Mouse (Mus musculus): ENCODE measurements around the gene Nyap1.
"Not testable (repeated sequence)": the region's sequence is repeated elsewhere in the genome, so short reads cannot be mapped to it uniquely, and the experiment has no call there.

Gene Nyap1

DNA sequence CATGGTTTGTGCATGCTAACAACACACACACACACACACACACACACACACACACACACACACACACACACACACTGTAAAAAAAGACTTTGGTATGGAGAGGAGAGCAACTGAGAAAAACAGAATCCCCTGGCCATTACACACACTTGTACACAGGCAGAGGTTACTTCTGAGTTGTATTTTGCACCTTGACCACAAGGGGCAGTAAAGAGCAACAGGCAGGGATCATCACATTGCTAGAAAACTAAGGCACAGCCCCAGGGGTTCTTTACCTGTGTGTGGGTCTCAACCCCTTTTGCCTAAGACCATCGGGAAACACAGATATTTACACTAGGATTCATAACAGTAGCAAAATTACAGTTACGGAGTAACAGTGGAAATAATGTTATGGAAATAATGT, 29.3 kb upstream of the Nyap1 start:
- peak in 1 of 2 experiments; percentile 60 for DNase-seq (ENCODE audit: low read depth in 2 of 2, low spot score in 2 of 2)

DNA sequence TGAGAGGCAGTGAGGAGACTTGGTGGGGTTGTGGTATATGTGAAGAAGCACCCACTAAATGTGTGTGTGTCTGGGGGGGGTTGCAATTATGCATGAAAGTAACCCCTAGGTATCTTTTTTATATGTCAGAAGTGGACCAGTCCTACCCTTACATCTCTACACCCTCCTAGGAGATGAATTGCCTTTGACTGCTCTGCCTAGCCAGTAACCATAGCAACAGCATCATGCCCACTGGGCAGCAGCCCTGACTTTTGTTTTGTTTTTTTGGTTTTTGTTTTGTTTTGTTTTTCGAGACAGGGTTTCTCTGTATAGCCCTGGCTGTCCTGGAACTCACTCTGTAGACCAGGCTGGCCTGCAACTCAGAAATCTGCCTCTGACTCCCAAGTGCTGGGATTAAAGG, 27.1 kb upstream of the Nyap1 start:
- no peak for DNase-seq (ENCODE audit: low read depth in 2 of 2, low spot score in 2 of 2)

DNA sequence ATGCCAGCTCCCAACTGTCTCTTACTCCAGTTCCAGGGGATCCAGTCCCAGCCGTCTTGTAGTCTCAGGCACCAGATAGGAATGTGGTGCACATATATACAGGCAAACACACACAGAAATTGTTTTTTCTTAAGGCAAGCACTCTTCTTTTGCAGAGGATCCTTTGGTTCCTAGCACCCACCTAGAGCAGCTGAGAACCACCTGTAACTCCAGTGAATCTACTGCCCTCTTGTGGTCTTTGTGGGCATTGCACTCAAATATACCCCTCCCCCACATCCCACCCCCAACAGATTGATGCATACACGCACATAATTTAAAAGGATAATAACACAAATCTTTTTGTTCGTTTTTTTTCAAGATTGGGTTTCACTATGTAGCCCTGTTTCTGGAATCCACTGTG, 24.9 kb upstream of the Nyap1 start:
- DNase-seq (ENCODE audit: low read depth in 2 of 2, low spot score in 2 of 2) = peak in 1 of 2 experiments; percentile 46

DNA sequence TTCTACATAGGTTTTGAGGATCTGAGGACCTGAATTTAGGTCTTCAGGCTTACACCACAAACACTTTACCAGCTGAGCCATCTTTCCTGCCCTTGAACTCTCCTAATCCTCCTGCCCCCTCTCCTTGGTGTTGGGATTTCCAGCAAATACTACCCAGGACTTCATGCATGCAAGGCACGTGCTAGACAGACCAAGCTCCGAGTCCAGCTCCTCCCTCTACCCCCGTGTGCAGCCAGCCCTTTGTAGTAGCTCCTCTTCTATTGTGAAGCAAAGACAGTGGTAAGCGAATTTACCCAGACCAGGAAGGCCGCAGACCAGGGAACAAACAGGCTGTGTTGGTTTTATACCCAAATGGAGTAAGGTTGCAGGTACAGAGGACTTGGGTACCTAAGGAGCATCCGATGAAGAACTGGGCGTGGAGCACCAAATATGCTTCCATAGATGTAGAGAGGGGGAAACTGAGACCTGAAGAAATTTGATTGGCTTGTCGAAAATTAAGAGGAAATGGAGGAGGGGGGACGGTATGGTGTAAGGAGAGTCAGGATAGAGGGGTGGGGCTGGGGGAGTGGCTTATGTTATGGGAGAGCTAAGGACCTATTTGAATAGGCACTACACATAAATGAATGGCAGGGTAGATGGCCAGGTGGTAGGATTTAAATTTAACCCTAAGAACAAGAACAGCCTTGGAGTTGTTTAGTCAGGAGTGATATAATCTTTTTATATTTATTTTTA, 23.4 kb upstream of the Nyap1 start:
- no peak for DNase-seq (ENCODE audit: low read depth in 2 of 2, low spot score in 2 of 2)

DNA sequence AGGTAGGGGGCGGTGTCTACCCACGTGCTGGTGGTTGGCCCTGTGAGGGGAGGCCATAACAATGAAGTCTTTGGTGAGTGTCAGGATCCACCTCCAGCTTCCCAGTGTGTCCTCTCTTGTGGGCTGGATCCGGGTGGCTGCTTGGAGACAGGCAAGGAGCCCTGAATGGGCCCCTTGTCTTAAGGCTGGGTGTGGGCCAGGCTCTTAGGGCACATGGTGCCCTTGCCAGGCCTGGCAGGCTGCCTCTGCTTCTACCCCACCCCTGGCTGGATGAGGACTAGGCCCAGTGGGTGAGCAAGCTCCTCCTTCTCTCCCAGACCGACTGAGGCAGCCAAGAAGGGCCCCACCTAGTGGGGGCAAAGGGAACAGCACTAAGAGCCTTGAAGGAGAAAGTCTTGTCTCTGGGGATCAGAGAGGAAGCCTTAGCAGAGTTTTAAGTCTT, 18.6 kb upstream of the Nyap1 start:
- peak; percentile 69 to 80 for DNase-seq (ENCODE audit: low read depth in 2 of 2, low spot score in 2 of 2)

DNA sequence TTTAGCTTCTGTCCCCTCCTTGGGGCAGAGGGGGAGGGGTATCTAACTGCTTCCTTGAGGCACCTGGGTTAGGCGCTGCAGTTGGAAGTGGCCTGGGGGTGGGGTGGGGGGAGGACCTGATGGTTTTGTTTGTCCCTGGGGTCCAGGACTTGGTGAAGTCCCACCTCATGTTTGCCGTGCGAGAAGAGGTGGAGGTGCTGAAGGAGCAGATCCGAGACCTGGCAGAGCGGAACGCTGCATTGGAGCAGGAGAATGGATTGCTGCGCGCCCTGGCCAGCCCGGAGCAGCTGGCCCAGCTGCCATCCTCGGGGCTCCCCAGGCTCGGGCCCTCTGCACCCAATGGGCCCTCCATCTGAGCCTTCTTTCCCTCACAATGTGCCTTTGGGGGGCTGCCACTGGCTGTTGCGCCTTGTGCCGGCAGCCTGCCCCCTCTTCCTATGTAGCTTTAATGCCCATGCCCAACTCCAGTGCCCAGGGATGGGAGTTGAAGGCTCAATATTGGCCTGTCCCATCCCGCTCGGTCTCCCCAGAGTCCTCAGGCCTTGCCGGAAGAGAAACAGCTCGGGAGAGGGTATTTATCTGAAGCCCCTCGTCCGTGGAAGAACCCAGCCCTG, 17.6 kb upstream of the Nyap1 start:
- DNase-seq (ENCODE audit: low read depth in 2 of 2, low spot score in 2 of 2) = no peak

DNA sequence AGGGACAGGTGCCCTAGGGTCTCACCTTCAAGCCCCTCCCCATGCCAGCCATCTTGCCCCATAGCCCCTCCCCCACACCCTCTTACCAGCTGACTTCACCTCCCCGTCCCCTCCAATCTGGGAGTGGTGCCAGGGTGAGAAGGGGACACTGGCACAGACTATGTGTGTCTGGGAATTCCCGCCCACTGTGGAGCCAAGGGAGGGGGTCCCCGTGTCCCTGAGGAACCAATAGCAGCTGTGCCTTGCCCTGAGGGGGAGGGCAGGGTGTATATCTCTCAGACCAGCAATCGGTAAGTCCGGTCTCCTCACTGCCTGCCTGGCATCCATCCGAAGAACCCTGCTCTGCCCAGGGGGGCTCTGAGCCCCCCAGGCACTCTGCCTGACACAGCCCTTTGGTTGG, 16.5 kb upstream of the Nyap1 start:
- DNase-seq (ENCODE audit: low read depth in 2 of 2, low spot score in 2 of 2) = no peak

DNA sequence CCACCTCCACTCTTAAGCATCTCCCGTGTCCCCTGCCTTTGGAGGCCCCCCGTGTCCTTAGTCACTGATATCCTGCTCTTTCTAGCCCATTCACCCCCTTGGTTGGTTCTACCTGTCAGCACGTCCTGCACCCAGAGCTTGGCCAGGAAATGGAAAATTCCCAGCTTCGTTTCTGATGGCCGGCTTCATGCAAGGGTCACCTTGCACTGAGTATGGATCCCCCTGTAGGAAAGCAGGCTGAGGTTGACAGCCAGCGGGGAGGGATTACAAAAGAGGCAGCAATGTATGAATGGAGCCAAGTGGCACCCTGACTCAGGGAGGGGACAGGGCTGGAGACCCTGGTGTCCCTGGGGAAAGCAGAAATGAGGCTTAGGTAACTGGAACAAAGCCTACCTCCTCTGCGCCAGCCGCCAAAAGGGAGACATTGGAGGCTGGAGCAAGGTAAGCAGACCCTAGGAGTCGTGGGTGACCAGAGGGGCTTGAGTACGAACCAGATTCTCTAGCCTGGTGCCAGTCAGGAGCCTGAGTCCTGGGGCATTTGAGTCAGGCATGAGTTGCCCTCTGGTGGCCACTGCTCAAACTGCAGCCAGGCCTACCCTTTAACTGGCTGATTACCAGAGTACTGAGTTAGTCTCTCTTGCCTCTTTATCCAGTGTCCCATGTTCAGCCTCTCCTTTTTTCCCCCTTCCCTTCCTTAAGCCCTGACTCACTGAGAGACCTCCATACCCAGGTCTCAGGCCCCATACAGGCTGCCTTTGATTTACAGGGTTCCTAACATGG, 15.7 kb upstream of the Nyap1 start:
- DNase-seq (ENCODE audit: low read depth in 2 of 2, low spot score in 2 of 2) = peak; percentile 81 to 88

DNA sequence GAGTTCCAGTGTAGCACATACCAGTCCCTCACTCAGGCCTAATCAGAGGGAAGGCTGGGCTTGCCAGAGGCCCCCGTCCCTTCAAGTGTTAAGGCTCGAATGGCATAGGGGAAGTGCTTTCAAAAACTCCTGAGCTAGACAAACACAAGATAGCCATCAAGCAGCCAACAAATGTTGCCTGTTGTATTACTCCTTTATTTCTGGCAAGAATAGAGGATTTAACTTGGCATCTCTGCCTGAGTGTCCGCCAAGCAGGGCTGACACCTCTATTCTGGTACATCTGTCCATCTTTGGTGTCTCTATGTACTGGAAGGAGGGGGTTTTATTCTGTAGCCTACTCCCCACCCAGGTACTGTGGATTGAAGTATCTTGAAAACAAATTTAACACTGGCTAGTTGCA, 14.7 kb upstream of the Nyap1 start:
- DNase-seq (ENCODE audit: low read depth in 2 of 2, low spot score in 2 of 2) = no peak

DNA sequence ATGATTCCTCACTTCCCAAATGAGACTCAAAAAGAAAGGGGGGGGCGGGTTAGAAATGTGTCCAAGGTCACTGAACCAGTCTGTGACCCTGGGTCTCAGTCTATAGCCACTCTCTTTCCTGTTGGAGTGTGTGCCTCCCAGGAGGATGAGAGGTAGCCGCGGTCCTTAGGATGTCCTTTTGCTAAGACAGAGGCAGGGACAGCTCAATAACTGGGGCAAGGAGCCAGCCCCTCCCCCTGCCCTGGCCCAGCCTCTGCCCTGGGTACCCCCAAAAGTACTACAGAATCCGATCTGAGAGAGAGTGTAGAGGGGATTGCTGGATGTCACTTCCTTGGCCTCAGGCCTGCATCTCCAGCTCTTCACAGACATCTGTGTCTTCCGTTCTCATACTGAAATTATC, 14.0 kb upstream of the Nyap1 start:
- DNase-seq (ENCODE audit: low read depth in 2 of 2, low spot score in 2 of 2) = no peak

DNA sequence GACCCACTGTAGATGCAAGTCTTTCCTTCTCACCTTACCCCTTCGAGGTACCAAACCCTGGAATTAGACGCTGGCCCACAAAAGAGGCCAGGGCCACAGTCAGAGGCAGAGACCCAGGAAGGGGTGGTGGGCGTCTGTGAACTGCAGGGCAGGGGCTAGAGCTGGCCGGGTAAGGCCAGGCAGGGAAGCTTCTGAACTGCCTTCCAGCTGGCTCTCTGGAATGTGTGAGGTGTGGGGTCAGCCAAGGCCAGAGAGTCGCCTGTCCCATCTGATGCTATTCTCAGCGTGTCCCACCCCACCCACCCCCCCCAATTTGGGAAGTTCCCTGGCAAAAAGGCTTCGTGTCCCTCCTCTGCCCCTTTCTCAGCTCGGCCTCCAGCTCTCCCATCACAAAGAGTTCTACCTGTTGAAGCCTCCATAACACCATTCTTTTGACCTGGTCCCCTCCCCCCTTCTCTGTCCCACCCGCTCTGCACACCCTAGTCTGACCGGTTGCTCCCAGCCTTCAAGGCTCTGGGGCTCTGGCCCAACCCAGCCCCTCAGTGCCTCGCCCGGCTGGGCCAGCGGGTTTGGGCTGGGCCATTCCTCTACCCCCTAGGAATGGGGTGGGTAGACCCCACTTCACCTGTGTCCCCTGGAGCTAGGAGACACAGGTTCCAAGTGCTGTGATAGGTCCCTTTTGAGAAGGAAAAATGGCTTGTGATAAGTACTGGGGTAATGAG, 11.9 kb upstream of the Nyap1 start:
- DNase-seq (ENCODE audit: low read depth in 2 of 2, low spot score in 2 of 2) = no peak

DNA sequence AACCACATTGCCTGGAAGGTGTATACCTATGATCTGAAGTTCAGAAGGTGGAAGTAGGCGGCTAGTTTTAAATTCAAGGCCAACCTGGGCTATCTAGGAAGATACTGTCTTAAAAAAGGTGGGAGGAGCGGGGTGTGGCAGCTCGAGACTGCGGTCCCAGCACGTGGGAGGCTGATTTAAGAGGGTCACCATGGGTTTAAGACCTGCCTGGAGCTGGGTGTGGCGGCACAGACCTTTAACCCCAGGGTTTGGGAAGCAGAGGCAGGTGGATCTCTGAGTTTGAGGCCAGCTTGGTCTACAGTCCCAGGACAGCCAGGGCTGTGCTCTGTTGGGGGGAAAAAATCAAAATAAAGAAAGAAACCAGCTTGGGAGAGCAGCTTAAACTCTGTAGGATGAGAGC, 10.6 kb upstream of the Nyap1 start:
- no peak for DNase-seq (ENCODE audit: low read depth in 2 of 2, low spot score in 2 of 2)

DNA sequence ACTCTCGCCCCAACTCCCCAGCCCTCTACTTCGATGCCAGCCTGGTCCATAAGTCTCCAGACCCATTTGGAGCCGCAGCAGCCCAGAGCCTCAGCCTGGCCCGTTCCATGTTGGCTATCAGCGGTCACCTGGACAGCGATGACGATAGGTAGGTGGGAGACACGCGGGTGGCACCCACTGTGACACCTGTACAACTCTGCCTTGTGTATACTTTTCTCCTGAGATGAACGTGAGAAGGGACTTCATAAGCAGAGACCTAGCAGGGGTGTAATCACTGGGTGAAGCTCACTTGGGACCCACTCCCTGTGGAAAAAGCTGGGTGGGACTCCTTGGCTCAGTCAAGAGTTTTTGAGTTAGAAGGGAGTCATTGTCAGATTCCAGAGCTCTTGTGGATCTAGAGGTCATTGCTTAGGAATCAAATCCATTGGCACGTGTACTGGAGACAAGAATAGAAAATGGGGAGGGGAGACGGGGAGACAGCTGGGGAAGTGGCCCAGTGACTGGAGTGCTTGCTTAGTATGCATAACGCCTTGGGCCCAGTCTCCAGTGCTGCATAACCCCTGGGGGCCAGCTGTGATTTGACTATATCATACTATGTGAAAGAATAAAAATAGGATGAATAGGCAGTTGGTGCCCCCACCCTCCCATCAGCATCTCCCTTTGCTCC, 9.9 kb upstream of the Nyap1 start:
- no peak for DNase-seq (ENCODE audit: low read depth in 2 of 2, low spot score in 2 of 2)

DNA sequence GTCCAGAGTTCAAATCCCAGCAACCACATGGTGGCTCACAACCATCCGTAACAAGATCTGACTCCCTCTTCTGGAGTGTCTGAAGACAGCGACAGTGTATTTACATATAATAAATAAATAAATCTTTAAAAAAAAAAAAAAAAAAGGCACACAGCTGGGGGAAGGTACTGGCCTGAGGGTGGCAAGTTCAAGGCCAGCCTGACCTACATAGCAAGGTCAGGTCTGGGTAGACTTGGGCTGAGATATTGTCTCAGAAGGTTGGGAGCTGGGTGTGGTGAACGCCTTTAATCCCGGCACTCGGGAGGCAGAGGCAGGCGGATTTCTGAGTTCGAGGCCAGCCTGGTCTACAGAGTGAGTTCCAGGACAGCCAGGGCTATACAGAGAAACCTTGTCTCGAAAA, 8.8 kb upstream of the Nyap1 start:
- not testable (repeated sequence) for DNase-seq (ENCODE audit: low read depth in 2 of 2, low spot score in 2 of 2)

DNA sequence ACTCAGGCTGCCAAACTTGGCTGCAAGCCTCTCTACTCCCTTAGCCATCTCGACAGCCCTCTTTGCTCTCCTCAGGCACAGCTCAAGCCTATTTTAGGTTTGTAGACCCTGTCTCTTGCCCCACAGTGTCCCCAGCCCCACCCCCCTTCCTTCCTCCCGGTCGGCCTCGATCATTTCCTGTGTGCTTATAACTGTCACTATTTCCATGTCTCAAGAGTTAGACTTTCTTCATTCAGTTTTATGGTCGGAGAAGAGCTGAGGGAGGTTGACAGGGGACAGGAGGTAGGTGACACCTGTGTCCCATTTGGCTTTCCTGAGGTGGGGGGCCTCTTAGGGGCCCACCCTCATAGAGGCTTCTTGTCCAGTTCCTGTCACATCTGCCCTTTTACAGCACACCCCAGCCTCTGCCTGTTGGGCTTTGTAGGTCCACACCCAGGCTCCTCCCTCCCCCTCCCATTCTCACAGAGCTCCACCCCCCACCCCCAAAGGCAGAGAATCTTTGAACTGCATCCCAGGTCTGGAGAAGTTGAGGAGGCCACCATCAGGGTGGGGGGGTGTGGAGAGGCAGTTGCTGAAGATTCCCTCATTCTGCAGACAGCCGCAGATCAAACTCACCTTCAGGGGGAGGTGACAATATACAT, 7.9 kb upstream of the Nyap1 start:
- no peak for DNase-seq (ENCODE audit: low read depth in 2 of 2, low spot score in 2 of 2)

DNA sequence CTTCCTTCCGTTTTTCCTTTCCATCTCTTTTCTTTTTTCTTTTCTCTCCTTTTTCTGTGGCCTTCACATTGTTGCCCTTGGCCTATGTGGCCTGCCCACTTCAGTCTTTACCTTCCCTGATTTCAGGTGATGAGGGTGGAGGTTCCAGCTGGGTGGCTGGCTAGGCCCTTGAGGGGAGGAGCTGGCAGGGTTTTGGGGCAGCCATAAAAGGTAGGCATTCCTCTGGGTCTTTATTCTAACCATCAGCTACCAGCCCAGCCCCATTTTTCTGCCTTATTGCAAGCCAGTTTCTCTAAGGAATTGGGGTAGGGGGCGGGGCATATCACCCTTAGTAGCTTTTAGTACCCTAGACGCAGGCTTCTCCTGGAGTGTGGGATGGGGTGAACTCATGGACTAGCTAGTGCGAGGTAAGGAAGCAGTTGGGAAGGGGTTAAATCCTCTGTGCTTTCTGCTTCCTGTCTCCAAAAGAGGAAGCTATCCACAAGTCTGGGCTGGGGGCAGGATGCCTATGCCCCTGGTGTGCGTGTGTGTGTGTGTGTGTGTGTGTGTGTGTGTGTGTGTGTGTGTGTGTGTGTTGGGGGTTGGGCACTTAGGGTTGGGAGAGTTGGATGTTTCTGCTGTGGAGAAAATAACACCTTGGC, 6.8 kb upstream of the Nyap1 start:
- DNase-seq (ENCODE audit: low read depth in 2 of 2, low spot score in 2 of 2) = peak in 1 of 2 experiments; percentile 15

DNA sequence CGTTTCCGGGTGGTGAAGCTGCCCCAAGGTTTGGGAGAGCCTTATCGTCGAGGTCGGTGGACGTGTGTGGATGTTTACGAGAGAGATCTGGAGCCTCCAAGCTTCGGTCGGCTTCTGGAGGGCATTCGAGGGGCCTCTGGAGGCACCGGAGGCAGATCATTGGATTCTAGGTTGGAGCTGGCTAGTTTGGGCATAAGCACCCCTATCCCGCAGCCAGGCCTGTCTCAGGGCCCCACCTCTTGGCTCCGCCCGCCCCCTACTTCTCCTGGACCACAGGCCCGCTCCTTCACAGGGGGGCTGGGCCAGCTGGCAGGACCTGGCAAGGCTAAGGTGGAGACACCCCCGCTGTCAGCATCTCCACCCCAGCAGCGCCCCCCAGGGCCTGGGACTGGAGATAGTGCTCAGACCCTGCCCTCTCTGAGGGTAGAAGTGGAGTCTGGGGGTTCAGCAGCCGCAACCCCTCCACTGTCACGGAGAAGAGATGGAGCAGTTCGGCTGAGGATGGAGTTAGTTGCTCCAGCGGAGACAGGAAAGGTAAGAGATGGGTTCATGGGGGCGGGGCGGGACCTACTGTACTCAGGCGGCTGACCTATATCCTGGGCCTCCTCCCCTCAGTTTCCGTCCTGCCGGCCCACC, 6.0 kb upstream of the Nyap1 start:
- DNase-seq (ENCODE audit: low read depth in 2 of 2, low spot score in 2 of 2) = peak; percentile 25 to 36

DNA sequence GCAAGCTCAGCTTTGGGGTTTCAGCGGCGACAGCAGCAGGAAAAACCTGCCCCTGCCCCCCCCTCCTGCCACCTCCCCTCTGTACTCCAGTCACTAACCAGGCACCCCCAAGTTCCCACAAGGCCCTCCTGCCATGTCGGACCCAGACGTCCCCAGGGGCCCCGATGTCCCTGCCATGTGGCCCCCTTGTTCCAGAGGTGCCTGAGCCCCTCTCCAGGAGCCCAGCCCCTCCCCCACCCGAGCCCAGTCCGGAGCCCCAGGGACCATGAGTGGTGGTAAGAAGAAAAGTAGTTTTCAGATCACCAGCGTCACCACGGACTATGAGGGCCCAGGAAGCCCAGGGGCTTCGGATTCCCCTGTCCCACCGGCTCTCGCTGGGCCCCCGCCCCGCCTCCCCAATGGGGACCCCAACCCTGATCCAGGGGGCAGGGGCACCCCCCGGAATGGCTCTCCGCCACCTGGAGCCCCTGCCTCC, 5.5 kb upstream of the Nyap1 start:
- no peak for DNase-seq (ENCODE audit: low read depth in 2 of 2, low spot score in 2 of 2)

DNA sequence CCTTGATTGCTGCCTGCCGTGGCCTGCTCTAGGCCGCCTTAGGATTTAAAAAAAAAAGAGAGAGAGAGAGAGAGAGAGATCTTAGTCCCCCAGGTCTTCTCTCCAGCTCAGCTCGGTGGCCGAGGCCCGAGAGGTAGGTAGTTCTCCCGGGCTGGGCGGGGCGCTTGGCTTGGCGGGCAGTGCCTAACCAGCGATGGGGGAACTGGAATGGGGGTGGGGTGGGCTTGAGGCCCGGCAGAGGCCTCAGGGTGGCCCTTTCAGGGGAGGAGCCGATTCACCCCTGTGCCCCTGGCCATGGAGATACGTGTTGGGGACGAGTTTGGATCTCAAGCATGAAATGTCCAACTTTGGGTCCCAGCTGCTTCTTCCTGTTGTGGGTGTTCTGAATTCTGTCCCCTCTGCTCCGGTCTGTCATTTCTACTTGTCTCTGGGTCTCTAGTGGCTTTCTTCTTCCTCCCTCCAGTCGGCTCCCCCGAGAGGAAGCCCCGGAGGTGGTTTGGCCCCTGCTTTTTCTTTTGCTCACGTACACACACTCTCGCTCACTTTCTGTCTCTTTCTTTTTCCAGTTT, 5.0 kb upstream of the Nyap1 start:
- DNase-seq (ENCODE audit: low read depth in 2 of 2, low spot score in 2 of 2) = peak; percentile 29 to 54

Measured in CD8-positive naive resting alpha-beta T cell, adult 2 months (primary cell).